Mouse (Mus musculus) brain, embryonic 14.5 days (tissue): Measurements from ENCODE around the gene Tango2. TPM values are rescaled to one million over a fixed set of nuclear protein-coding genes. Genes with fewer than 3 reads are reported as not detected.
A peak's percentile ranks its signal among the peaks of the same experiment; 100 is the strongest.

Source experiments
- DNase-seq: peaks from one replicate; pipeline ENCODE4 v3.0.0-alpha.2; 2011; ENCODE audit warnings: low read depth
- CTCF ChIP-seq: fragments of 200-500 bp; IDR thresholded peaks from 2 replicates; pipeline ENCODE4 v1.5.1; 2012; ENCODE audit warnings: inconsistent platforms, mild to moderate bottlenecking, moderate library complexity, borderline replicate concordance; ENCODE audit not compliant: insufficient read depth, insufficient read length; ENCODE audit errors: extremely low read depth
- POLR2A ChIP-seq: fragments of 200-500 bp; IDR thresholded peaks from 2 replicates; pipeline ENCODE4 v1.6.1; 2012; ENCODE audit warnings: mild to moderate bottlenecking, inconsistent platforms, borderline replicate concordance; ENCODE audit not compliant: poor library complexity, insufficient read depth, insufficient read length, severe bottlenecking; ENCODE audit errors: extremely low read depth
- polyA plus RNA-seq: library from polyadenylated mRNA; depleted of rRNA; stranded (reverse); fragments of >200 nt; gene quantifications from 2 replicates; pipeline ENCODE4 v1.2.3, GENCODE M21; 2012

The Tango2 gene
- polyA plus RNA-seq, 1 experiment, result 69.4 TPM

DNA sequence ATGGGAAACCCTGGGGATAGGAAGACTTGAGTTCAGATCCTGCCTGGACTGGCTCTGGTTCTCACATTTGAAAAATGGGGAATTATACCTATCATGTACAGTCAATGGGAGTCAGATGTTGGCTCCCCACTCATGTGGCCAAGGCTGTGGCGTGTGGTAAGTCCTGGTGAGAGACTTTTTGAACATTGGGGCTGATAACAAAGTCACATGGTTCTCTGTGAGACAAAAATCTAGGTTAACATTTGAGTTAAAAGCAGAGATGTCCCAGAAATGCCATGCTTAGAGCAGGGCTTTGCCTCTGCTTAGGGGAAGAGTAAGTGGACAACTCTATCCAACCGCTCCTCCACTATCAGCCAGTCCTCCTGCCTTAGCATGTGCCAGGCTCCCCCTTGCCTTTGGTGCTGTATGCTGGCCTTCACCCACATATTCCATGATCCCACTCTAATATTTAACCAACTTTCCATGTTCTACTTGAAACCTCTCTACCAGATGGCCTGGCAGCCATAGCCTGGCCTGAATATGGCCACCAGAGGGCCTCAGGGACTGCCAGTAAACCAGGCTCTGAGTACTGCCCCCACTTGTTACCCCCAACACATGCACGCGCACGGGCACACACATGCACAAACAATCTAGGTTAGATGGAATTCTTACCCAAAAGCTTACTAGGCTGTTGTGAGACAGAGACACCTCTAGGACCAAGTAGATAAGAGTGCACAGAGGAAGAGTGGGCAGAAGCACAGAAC, 3.6 kb upstream of the Tango2 start:
- TF ChIP-seq CTCF, result peak; percentile 65
- no peak for TF ChIP-seq POLR2A
- DNase-seq, result peak; percentile 57

DNA sequence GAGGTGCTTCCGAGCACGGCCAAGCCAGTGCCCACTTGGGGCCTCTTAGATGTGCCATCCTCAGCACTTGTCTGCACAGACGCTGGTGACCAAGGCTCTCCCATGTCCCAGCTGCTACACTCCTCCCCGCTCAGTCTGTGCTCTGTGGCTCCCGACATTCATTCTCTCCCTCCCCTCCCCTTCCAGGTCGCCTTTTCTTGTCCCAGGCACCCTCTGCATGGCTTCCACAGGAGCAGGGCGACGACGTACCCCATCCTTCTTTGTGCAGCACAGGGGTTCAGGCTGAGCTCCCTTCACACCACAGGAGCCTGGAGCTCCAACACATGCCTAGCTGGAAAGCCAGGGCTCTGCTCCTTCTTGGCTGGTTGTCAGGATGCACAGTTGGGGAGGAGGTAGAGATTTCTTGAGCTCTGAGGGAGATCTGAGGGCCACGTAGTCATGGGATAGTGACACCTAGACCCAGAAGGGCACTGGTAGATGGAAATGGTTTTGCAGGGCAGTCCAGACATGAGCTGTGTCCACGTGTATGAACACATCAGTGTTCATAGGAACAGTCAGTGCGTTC, 1.9 kb upstream of the Tango2 start:
- no peak for DNase-seq
- TF ChIP-seq POLR2A (no peak), CTCF (no peak)

- TF ChIP-seq CTCF (no peak), POLR2A (no peak)
- DNase-seq, result peak; percentile 59
Measured at GRCm38 (mm10) chr16:18348601-18349175, 785 bp upstream of the Tango2 start.

GRCm38 (mm10) chr16:18345243-18345642, 2.7 kb downstream of the Tango2 start:
- TF ChIP-seq CTCF (peak; percentile 81), POLR2A (no peak)
- DNase-seq, result peak; percentile 95

DNA sequence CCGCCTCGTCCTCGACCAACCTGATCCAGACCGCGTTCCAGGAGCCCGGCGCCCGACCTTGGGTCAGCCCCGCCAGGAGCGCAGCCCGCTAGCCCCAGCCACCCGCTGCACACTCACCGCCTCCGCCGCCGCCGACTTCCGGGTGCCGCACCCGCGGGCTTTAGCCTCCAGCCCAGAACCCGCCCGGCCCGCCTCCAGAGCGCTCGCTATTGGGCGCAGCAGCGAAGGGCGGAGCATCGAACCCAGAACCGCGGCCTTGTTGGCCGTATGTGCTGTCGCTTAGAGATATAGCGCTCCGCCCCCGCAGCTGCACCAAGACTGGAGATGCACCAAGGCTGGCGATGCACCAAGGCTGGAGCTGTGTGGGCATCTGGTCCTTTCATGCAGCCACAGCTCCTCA, 4.1 kb downstream of the Tango2 start:
- TF ChIP-seq CTCF (no peak), POLR2A (peak; percentile 74; the same call in 1 of the 2 replicates)

DNA sequence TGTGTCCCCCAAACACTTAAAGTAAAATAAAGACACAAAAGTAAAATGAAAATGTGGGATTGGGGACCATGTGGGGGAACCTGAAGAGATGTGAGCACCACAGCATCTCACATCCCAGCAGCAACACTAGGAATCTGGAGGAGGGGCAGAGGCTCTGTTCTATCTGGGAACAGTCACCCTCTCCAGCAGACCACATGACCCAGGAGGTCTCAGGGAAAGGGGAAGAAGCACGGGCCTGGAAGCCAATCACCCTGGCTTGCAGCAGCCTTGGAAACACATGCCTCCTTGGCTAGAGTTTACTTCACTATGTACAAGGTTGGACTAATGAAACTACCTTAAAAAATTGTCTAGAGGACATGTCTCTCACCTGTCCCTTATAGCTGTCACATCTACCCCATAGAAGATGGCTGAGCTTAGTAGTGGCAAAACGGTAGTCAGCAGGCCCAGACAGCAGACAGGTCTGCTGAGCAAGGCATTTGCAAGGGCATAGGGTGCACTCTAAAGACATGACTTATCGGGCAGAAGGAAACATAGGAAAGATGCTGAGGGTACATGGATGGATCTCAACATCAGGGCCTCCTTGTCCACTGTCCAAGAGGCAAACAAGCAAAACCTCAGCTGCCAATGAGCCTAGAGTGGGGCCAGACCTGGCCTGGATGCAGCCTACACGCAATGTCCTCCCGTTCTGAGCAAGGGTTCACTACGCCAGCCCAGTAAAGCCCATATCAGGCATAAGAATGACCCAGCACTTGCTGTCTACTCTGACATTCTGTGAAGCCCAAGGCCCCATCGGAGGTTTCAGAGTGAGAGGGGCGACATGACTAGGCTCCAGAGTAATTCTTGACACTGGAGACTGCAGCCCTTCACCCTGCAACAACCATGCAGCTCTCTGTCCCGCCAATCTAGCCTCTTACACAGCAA, 5.0 kb downstream of the Tango2 start:
- TF ChIP-seq POLR2A, result no peak
- TF ChIP-seq CTCF, result no peak

More for the DNA sequence above, 4.1 kb downstream of the Tango2 start:
- peak; percentile 99 for DNase-seq

DNA sequence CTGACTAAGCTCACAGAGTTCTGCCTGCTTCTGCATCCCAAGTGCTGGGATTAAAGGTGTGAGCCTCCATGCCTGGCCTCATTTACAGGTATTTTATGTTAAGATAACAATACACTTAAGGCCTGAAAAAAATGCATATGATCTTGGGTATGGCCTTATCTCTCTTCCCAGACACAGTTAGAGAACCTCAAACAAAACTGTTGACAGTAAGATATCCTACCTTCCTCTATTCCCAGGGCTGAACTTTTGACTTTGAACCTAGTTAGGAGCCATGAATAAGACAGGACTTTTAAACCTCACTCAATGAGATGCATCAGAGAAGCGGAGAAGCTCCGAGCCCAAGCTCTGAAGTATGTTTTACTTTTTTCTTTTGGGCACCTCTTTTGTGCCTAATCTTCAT, 5.8 kb downstream of the Tango2 start:
- TF ChIP-seq POLR2A (no peak), CTCF (no peak)
- DNase-seq, result no peak

More for the DNA sequence above, 5.0 kb downstream of the Tango2 start:
- no peak for DNase-seq

GRCm38 (mm10) chr16:18341605-18342004, 6.3 kb downstream of the Tango2 start:
- DNase-seq, result no peak
- no peak for TF ChIP-seq POLR2A
- TF ChIP-seq CTCF, result no peak

DNA sequence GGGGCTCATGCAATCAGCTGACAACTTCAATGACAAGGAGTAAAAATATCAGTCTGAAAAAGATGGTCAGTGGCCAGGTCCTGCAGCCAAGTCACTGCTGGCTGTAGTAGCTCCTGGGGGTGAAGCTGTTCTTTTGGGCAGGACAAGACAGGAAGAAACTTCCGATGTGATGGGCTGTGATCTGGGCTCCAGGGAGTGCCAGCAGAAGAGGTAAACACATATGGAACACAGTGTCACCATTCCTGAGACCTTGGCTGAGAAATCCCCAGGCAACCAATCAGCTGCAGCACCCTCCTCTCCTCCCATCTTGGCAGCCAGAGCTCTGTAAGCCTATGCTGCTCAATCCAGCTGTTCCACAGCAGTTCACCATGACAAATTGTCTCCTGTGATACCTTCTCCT, 8.0 kb downstream of the Tango2 start:
- DNase-seq, result peak; percentile 31

DNA sequence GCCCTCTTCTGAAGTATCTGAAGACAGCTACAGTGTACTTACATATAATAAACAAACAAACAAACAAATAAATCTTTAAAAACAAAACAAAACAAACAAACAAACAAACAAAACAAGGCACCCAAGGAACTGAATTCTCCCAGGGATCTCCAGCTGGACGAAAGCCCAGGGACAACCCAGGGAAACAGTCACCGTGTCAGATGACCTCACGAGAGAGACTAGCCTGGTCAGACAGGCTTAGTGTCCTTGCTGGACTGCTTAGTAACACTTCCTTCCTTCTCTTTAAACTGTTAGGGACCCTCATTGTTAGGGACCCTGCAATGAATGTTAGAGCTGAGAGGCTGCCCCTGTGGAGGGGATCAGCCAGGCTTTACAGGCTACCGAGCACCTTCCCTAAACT, 10.6 kb downstream of the Tango2 start:
- TF ChIP-seq POLR2A, result no peak
- TF ChIP-seq CTCF, result no peak
- no peak for DNase-seq

More for the DNA sequence above, 8.0 kb downstream of the Tango2 start:
- TF ChIP-seq POLR2A (no peak), CTCF (no peak)

DNA sequence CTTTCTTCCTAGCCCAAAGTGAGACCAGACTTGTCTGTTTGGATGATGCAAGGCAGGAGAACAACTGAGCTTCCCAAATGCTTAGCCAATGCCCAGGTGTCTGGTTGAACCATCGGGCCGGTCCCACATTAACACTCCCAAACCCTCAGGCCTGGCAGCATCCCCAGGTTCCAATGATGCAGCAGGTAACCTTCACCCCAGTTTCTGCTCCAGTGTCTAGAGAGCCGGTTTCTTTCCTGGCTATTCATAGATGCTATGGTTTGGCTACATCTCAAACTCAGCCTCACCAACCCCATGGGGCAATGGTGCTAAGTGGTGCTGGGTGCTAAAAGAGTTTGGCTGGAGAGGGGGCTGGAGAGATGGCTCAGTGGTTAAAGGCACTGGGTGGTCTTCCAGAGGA, 11.9 kb downstream of the Tango2 start:
- DNase-seq, result no peak
- no peak for TF ChIP-seq POLR2A

GRCm38 (mm10) chr16:18333976-18334375, 13.9 kb downstream of the Tango2 start:
- DNase-seq, result no peak
- TF ChIP-seq CTCF, result no peak
- no peak for TF ChIP-seq POLR2A
